Mouse (Mus musculus) gastrocnemius, postnatal 14 days (tissue): ENCODE results near the gene Abca8a. TPM values are rescaled to one million over a fixed set of nuclear protein-coding genes. Genes with fewer than 3 reads are reported as not detected.

Experiments used
- DNase-seq: peaks from one replicate; pipeline ENCODE4 v3.0.0; 2021; ENCODE audit warnings: mixed read lengths
- intact Hi-C: fragments of 180-260 bp; cut with DNase I; formaldehyde crosslinking; loops from one replicate; pipeline ENCODE4 v1.15.1; 2025; ENCODE audit warnings: low total_unique reads
- long read RNA-seq, 2 experiments: library from polyadenylated mRNA; stranded (forward); transcript quantifications; one replicate each; pipeline ENCODE4 v2.0.0; 2021
- total RNA-seq, 2 experiments: library from RNA; stranded (reverse); gene quantifications; 2 replicates each; pipeline ENCODE4 v1.2.3; 2021

Gene Abca8a
- 10 to 100 TPM; 38.4 to 50.6 TPM for total RNA-seq
- long read RNA-seq, experiment 1, full-length matches to known transcripts, result 1 of 5 reads
- long read RNA-seq, experiment 1, partial matches to known transcripts, result 4 of 5 reads
- long read RNA-seq, experiment 1, other reads (novel, unspliced or antisense), result 0 of 5 reads
- long read RNA-seq, experiment 2, full-length matches to known transcripts, result 2 of 12 reads
- long read RNA-seq, experiment 2, partial matches to known transcripts, result 7 of 12 reads
- long read RNA-seq, experiment 2, other reads (novel, unspliced or antisense), result 3 of 12 reads

- intact Hi-C loops, result no loop called here
- DNase-seq, result no peak
These were observed at the start of gene Abca8a for GRCm38 (mm10) chr11:110095858-110096257. Abca8a (minus strand) TSS chr11:110095978.

- DNase-seq, result no peak
- intact Hi-C loops, result no loop called here
These were observed 49.6 kb upstream of the Abca8a start for GRCm38 (mm10) chr11:110145421-110145820.

- intact Hi-C loops, result no loop called here
- DNase-seq, result no peak
These were observed 35.0 kb upstream of the Abca8a start for GRCm38 (mm10) chr11:110130760-110131159.

- intact Hi-C loops, result no loop called here
- DNase-seq, result no peak
These were observed 15.4 kb upstream of the Abca8a start for GRCm38 (mm10) chr11:110111137-110111536.

GRCm38 (mm10) chr11:110101437-110101836, 5.7 kb upstream of the Abca8a start:
- intact Hi-C loops, result no loop called here
- no peak for DNase-seq

- intact Hi-C loops, result no loop called here
- DNase-seq, result no peak
These were observed 3.1 kb upstream of the Abca8a start for GRCm38 (mm10) chr11:110098901-110099300.

GRCm38 (mm10) chr11:110097465-110097864, 1.7 kb upstream of the Abca8a start:
- no peak for DNase-seq
- intact Hi-C loops, result no loop called here

- no peak for DNase-seq
- intact Hi-C loops, result no loop called here
These were observed 865 bp downstream of the Abca8a start for GRCm38 (mm10) chr11:110094846-110095380.

- no peak for DNase-seq
- intact Hi-C loops, result no loop called here
These were observed 1.5 kb downstream of the Abca8a start for GRCm38 (mm10) chr11:110094236-110094635.

- DNase-seq, result no peak
- intact Hi-C loops, result no loop called here
These were observed 4.5 kb downstream of the Abca8a start for GRCm38 (mm10) chr11:110091328-110091727.

- intact Hi-C loops, result no loop called here
- no peak for DNase-seq
These were observed 23.6 kb downstream of the Abca8a start for GRCm38 (mm10) chr11:110072158-110072557.

- intact Hi-C loops, result no loop called here
- DNase-seq, result peak; percentile 33
These were observed 34.7 kb downstream of the Abca8a start for GRCm38 (mm10) chr11:110061032-110061431.

- intact Hi-C loops, result no loop called here
- no peak for DNase-seq
These were observed 35.7 kb downstream of the Abca8a start for GRCm38 (mm10) chr11:110060127-110060526.

GRCm38 (mm10) chr11:110053681-110054080, 42.1 kb downstream of the Abca8a start:
- intact Hi-C loops, result no loop called here
- DNase-seq, result no peak

GRCm38 (mm10) chr11:110037795-110038194, 58.0 kb downstream of the Abca8a start:
- intact Hi-C loops, result no loop called here

GRCm38 (mm10) chr11:110028913-110029695, 66.7 kb downstream of the Abca8a start:
- peak; percentile 36 for DNase-seq
- intact Hi-C loops, result no loop called here

More at GRCm38 (mm10) chr11:110037795-110038194, 58.0 kb downstream of the Abca8a start:
- no peak for DNase-seq

GRCm38 (mm10) chr11:110010836-110011546, 84.8 kb downstream of the Abca8a start:
- intact Hi-C loops, result no loop called here
- no peak for DNase-seq

- peak; percentile 89 for DNase-seq
- intact Hi-C loops, result no loop called here
These were observed 100.2 kb downstream of the Abca8a start, which contains the start of gene Abca8b for GRCm38 (mm10) chr11:109995624-109996023. Abca8b (minus strand) TSS chr11:109995845.

- intact Hi-C loops, result no loop called here
- peak; percentile 7 for DNase-seq
These were observed 100.8 kb downstream of the Abca8a start for GRCm38 (mm10) chr11:109995013-109995412.

GRCm38 (mm10) chr11:109994014-109994413, 101.8 kb downstream of the Abca8a start:
- intact Hi-C loops, result no loop called here

More at GRCm38 (mm10) chr11:109994014-109994413, 101.8 kb downstream of the Abca8a start:
- no peak for DNase-seq
